Comparison of ENCODE assay signal across 8 mouse cellular contexts in genomic region chr17:56241541-56242401, GRCm38 (mm10). TPM values are rescaled to one million over a fixed set of nuclear protein-coding genes. Genes with fewer than 3 reads are reported as not detected.
DNase-seq lines count a peak whose midpoint lies in the region; ATAC-seq lines count a peak whose summit lies in the region.

No protein-coding gene starts in this region.

- no peaks in the 10 kb centered on the region for H3K9me3 ChIP-seq in midbrain, embryonic 11.5 days (ENCODE audit: control insufficient read depth, low read length)

- 0 out of 2 replicates have a peak overlapping the region, but pooled peaks have one; percentile 16 for H3K9ac ChIP-seq in midbrain, embryonic 11.5 days (ENCODE audit: low read length)

- peak overlapping the region; percentile 36 for H3K4me2 ChIP-seq in midbrain, embryonic 11.5 days

- H3K4me3 ChIP-seq in midbrain, embryonic 11.5 days (ENCODE audit: low read depth, low read length), result peak overlapping the region; percentile 27

- peak; percentile 78 for ATAC-seq in midbrain, embryonic 11.5 days (ENCODE audit: low FRiP score)

- H3K4me1 ChIP-seq in midbrain, embryonic 11.5 days (ENCODE audit: control insufficient read depth, insufficient read depth, low read length), result no peaks in the 10 kb centered on the region

- no peak overlapping the region for H3K27ac ChIP-seq in midbrain, embryonic 11.5 days (ENCODE audit: low read depth, low read length)

- no peaks in the 10 kb centered on the region for H3K36me3 ChIP-seq in midbrain, embryonic 11.5 days (ENCODE audit: control insufficient read depth, insufficient read depth, low read length)

- peaks cover 3% of the 10 kb centered on the region; the same call in 1 of the 2 replicates for H3K27me3 ChIP-seq in midbrain, embryonic 11.5 days (ENCODE audit: control insufficient read depth, insufficient read depth, low read length)

- under 1% methylated on average over 33 of the region's 33 CpGs for whole genome bisulfite sequencing in midbrain, embryonic 11.5 days

- intact Hi-C loops in left cerebral cortex, postnatal 14 days (cut with DNase I), result no loop called here

- DNase-seq in R1 (ENCODE audit: low read depth, low spot score), result peak; percentile 96
- DNase-seq in cerebellum, adult 9-10 months, result peak; percentile 94
- peak; percentile 73 to 79 for DNase-seq in frontal cortex, postnatal 36 days (ENCODE audit: low spot score in 2 of 2)
- DNase-seq in induced T-regulatory cell, adult 2 months (ENCODE audit: low read depth), result peak; percentile 90
- DNase-seq in left cerebral cortex, postnatal 14 days (ENCODE audit: low spot score in 2 of 2), result peak; percentile 77 to 83
- peak; percentile 98 for DNase-seq in midbrain, embryonic 11.5 days (ENCODE audit: low spot score, missing footprints)
- peak; percentile 80 for DNase-seq in right cerebral cortex, postnatal 4 days
- DNase-seq in urinary bladder, postnatal 4 days (ENCODE audit: low spot score in 2 of 2), result peak; percentile 74 to 94

RNA-seq across cellular contexts. Expression of gene Fem1a, which starts 14.8 kb away (rescaled TPM):
- 10 to 100 TPM; 39.1 to 41.0 TPM for total RNA-seq in left cerebral cortex, postnatal 14 days (2021)
- 12.6 and 12.7 TPM in 2 replicates for polyA plus RNA-seq in midbrain, embryonic 11.5 days (2014; fragmentation: Nextera tagmentation; extraction: Ambion mirVana)

RNA-seq across cellular contexts. Expression of gene Dpp9, which starts 23.1 kb away (rescaled TPM):
- total RNA-seq in left cerebral cortex, postnatal 14 days (2021), result 10 to 100 TPM; 50.5 to 57.1 TPM
- 29.5 and 33.8 TPM in 2 replicates for polyA plus RNA-seq in midbrain, embryonic 11.5 days (2014; fragmentation: Nextera tagmentation; extraction: Ambion mirVana)

RNA-seq across cellular contexts. Expression of gene Ticam1, which starts 34.8 kb away (rescaled TPM):
- total RNA-seq in left cerebral cortex, postnatal 14 days (2021), result 1 to 10 TPM; 5.5 to 5.9 TPM
- polyA plus RNA-seq in midbrain, embryonic 11.5 days (2014; fragmentation: Nextera tagmentation; extraction: Ambion mirVana), result 1.7 and 2.6 TPM in 2 replicates

RNA-seq across cellular contexts. Expression of gene Plin3, which starts 50.9 kb away (rescaled TPM):
- 1 to 10 TPM; 4.8 TPM for total RNA-seq in left cerebral cortex, postnatal 14 days (2021)
- 27.5 and 34.0 TPM in 2 replicates for polyA plus RNA-seq in midbrain, embryonic 11.5 days (2014; fragmentation: Nextera tagmentation; extraction: Ambion mirVana)

RNA-seq across cellular contexts. Expression of gene Mydgf, which starts 58.1 kb away (rescaled TPM):
- total RNA-seq in left cerebral cortex, postnatal 14 days (2021), result 10 to 100 TPM; 47.2 to 48.0 TPM
- 52.3 and 57.7 TPM in 2 replicates for polyA plus RNA-seq in midbrain, embryonic 11.5 days (2014; fragmentation: Nextera tagmentation; extraction: Ambion mirVana)
